Mouse (Mus musculus): Measurements from ENCODE around the gene Aqp3. TPM values are rescaled to one million over a fixed set of nuclear protein-coding genes. Genes with fewer than 3 reads are reported as not detected.

Aqp3 gene
- total and polyA plus RNA-seq, 3 experiments: 0.12 to 0.42 TPM; not detected in 1

DNA sequence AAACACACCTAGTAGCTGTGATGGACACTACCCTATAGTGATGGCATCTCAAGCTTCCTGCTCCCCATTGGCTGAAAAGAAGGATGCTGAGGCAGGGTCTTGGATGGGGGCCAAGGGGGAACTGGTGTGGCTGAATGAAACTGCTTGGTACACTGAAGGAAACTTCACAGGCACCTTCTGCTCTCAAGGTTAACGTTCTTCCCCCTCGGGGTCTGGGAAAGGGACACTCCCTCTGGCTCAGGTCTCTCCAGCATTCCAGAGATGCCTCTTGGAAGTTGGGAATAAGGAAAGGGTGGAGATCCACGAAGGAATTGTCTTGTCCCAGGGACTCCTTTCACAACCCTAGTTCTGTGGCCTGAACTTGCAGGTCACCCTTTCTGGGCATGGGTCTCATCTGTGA is 6.6 kb downstream of the Aqp3 start:
- Histone ChIP-seq H3K9ac (ENCODE audit: control insufficient read depth, low read depth, low read length, poor library complexity, severe bottlenecking) (no peak overlapping the region), H3K36me3 (ENCODE audit: control insufficient read depth in 1 of 2, insufficient read depth in 2 of 2, low read length in 2 of 2) (peaks cover 0 to 23% of the 10 kb centered on the region in 2 experiments; a peak in 2 of 4 replicates), H3K79me2 (ENCODE audit: control insufficient read depth, insufficient read depth, low read length, poor library complexity) (no peaks in the 10 kb centered on the region), H3K9me3 (replicated peaks; ENCODE audit: insufficient read depth, low read length) (no peaks in the 10 kb centered on the region), H3K27me3 (ENCODE audit: control insufficient read depth in 1 of 2, insufficient read depth in 2 of 2, low read length in 2 of 2) (no peaks in the 10 kb centered on the region), H3K4me1 (ENCODE audit: control insufficient read depth in 1 of 2, insufficient read depth in 2 of 2, low read length in 2 of 2) (peaks cover 18 to 37% of the 10 kb centered on the region in 2 experiments), H3K27ac (ENCODE audit: control insufficient read depth, low read depth, low read length) (no peak overlapping the region), H3K4me3 (ENCODE audit: control insufficient read depth in 1 of 2, insufficient read depth in 1 of 2, low read depth in 2 of 2, low read length in 2 of 2) (no peak overlapping the region)
- peak; percentile 25 for DNase-seq (ENCODE audit: low read depth, low spot score)
- TF ChIP-seq RAD21 (IDR thresholded peaks at IDR 0.05; ENCODE audit: low read depth, low read length) (no peak), POLR2AphosphoS5 (IDR thresholded peaks at IDR 0.05; ENCODE audit: borderline replicate concordance, low read depth, low read length) (no peak), NRF1 (IDR thresholded peaks at IDR 0.05; ENCODE audit: insufficient read depth, low read depth, low read length, poor library complexity, severe bottlenecking) (no peak), POLR2A (IDR thresholded peaks at IDR 0.05; ENCODE audit: control insufficient read depth in 1 of 2, insufficient read depth in 1 of 2, low read depth in 1 of 2, low read length in 2 of 2, poor library complexity in 1 of 2) (no peak)

GRCm38 (mm10) chr4:41089705-41090104 is 8.3 kb downstream of the Aqp3 start:
- Histone ChIP-seq H3K9ac (ENCODE audit: control insufficient read depth, low read depth, low read length, poor library complexity, severe bottlenecking) (no peak overlapping the region), H3K4me3 (ENCODE audit: control insufficient read depth in 1 of 2, insufficient read depth in 1 of 2, low read depth in 2 of 2, low read length in 2 of 2) (no peak overlapping the region), H3K27me3 (ENCODE audit: control insufficient read depth in 1 of 2, insufficient read depth in 2 of 2, low read length in 2 of 2) (no peaks in the 10 kb centered on the region), H3K27ac (ENCODE audit: control insufficient read depth, low read depth, low read length) (no peak overlapping the region), H3K4me1 (ENCODE audit: control insufficient read depth in 1 of 2, insufficient read depth in 2 of 2, low read length in 2 of 2) (peaks cover 24 to 40% of the 10 kb centered on the region in 2 experiments), H3K36me3 (ENCODE audit: control insufficient read depth in 1 of 2, insufficient read depth in 2 of 2, low read length in 2 of 2) (peaks cover 0 to 31% of the 10 kb centered on the region in 2 experiments; a peak in 2 of 4 replicates), H3K79me2 (ENCODE audit: control insufficient read depth, insufficient read depth, low read length, poor library complexity) (no peaks in the 10 kb centered on the region), H3K9me3 (replicated peaks; ENCODE audit: insufficient read depth, low read length) (no peaks in the 10 kb centered on the region)
- DNase-seq (ENCODE audit: low read depth, low spot score): no peak
- no peak for TF ChIP-seq ZMIZ1 (IDR thresholded peaks at IDR 0.05; ENCODE audit: low read depth, low read length)
- TF ChIP-seq ZNF384 (IDR thresholded peaks at IDR 0.05; ENCODE audit: low read depth, low read length): peak; percentile 31; the same call in 1 of the 2 replicates

DNA sequence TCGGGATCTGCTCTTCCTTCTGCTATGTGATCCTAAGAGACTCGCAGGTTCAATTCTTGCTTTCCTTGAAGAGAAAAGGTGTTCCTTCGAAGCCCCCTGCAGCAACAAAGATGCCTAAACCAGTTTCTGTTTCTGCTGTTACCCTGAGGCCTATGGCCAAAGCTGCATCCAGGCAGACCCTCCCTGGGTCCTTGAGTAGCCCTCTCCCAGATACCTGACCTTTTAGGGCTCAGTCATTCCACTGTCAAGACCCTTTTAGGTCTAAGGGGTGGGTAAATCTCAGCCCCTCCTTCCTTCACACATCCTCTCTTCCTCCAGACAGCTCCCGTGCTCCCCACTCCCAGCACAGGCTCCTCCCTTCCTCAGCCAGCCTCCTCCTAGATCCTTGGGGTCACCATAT is 8.8 kb downstream of the Aqp3 start:
- TF ChIP-seq POLR2AphosphoS5 (IDR thresholded peaks at IDR 0.05; ENCODE audit: borderline replicate concordance, low read depth, low read length) (no peak), E2F4 (IDR thresholded peaks at IDR 0.05; ENCODE audit: borderline replicate concordance, low read depth, low read length) (no peak)
- H3K36me3 ChIP-seq (ENCODE audit: control insufficient read depth in 1 of 2, insufficient read depth in 2 of 2, low read length in 2 of 2): peaks cover 0 to 33% of the 10 kb centered on the region in 2 experiments; a peak in 2 of 4 replicates
- H3K4me1 ChIP-seq (ENCODE audit: control insufficient read depth in 1 of 2, insufficient read depth in 2 of 2, low read length in 2 of 2): peaks cover 24 to 40% of the 10 kb centered on the region in 2 experiments
- no peak overlapping the region for H3K4me3 ChIP-seq (ENCODE audit: control insufficient read depth in 1 of 2, insufficient read depth in 1 of 2, low read depth in 2 of 2, low read length in 2 of 2)
- no peaks in the 10 kb centered on the region for H3K79me2 ChIP-seq (ENCODE audit: control insufficient read depth, insufficient read depth, low read length, poor library complexity)
- DNase-seq (ENCODE audit: low read depth, low spot score): no peak
- H3K27ac ChIP-seq (ENCODE audit: control insufficient read depth, low read depth, low read length): no peak overlapping the region
- H3K9ac ChIP-seq (ENCODE audit: control insufficient read depth, low read depth, low read length, poor library complexity, severe bottlenecking): no peak overlapping the region
- H3K9me3 ChIP-seq (replicated peaks; ENCODE audit: insufficient read depth, low read length): no peaks in the 10 kb centered on the region
- no peaks in the 10 kb centered on the region for H3K27me3 ChIP-seq (ENCODE audit: control insufficient read depth in 1 of 2, insufficient read depth in 2 of 2, low read length in 2 of 2)

All from MEL (cell line).